Mouse (Mus musculus): Measurements from ENCODE around the gene Gprin1. TPM values are rescaled to one million over a fixed set of nuclear protein-coding genes. Genes with fewer than 3 reads are reported as not detected.
A peak's percentile ranks its signal among the peaks of the same experiment; 100 is the strongest.

Gprin1 gene
- polyA plus RNA-seq, 1 experiment, result 109 TPM

DNA sequence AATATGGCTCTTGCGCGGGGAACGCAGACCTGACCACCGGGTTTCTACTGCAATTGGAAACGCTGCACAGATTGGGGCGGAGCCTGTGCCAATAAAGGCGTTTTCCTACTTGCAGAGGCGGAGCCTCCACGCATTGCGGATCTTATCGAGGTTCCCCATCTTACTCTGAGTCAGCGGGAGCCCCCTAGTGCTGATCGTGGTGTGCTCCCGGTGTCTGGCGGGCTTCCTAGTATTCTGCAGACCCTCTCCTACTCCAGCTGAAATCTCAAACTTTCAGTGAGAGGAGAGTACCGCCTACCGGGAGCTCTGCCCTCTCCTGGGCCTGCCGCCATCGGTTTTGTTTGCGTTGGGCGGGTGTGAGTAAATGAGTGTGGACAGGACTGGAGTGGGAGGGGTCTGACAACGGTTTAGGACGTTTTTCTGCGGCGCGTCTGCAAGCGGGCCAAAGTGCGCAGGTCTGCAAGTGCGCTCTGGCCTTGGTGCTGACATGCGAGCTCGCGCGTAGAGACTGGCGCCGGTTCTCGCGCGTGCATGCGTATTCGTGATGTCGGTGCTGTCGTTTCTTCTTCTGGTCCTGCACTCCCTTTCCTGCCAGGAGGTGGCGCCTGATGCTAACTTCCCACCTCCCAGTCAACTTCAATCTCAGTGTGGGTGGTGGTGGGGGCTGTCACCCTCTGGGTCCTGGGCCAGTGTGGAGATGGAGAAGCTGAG is 8.5 kb upstream of the Gprin1 start:
- DNase-seq (ENCODE audit: low read depth), result peak; percentile 97
- TF ChIP-seq POLR2A (IDR thresholded peaks at IDR 0.05; ENCODE audit: borderline replicate concordance, extremely low read depth, insufficient read depth, insufficient read length, poor library complexity, severe bottlenecking), result peak; percentile 12; the same call in 1 of the 2 replicates
- peak; percentile 91 for TF ChIP-seq CTCF (IDR thresholded peaks at IDR 0.05; ENCODE audit: borderline replicate concordance, extremely low read depth, insufficient read depth, insufficient read length)

DNA sequence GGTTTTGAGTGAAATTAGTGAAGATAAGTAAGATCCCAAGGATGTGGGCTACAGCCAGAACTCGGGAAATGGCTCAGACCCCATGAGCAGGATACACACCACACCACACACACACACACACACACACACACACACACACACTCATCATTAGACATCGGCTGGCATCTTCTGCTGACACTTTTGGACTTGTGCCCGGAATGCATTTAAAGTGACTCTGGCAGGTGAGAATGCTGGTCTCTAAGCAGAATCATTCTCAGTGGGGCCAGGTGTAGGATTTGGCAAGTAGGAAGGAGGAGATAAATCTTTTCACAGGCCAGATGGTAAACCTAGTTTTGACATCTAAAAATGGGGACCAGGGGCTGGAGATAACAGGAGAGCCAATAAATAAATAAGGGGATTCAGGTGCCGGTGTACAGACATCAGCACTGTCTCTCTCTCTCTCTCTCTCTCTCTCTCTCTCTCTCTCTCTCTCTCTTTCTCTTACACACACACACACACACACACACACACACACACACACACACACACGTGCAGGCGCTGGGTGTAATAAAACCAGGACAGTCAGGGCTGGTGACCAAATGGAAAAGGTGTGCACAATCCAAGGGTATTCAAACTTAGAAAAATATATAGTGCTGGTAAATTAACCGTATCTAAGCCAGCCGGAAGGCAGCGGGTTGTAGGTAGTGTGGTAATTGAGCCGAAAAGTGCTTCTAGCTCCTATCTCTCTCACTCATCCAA is 7.6 kb upstream of the Gprin1 start:
- TF ChIP-seq POLR2A (IDR thresholded peaks at IDR 0.05; ENCODE audit: borderline replicate concordance, extremely low read depth, insufficient read depth, insufficient read length, poor library complexity, severe bottlenecking), result no peak
- TF ChIP-seq CTCF (IDR thresholded peaks at IDR 0.05; ENCODE audit: borderline replicate concordance, extremely low read depth, insufficient read depth, insufficient read length), result no peak
- DNase-seq (ENCODE audit: low read depth), result peak; percentile 88

DNA sequence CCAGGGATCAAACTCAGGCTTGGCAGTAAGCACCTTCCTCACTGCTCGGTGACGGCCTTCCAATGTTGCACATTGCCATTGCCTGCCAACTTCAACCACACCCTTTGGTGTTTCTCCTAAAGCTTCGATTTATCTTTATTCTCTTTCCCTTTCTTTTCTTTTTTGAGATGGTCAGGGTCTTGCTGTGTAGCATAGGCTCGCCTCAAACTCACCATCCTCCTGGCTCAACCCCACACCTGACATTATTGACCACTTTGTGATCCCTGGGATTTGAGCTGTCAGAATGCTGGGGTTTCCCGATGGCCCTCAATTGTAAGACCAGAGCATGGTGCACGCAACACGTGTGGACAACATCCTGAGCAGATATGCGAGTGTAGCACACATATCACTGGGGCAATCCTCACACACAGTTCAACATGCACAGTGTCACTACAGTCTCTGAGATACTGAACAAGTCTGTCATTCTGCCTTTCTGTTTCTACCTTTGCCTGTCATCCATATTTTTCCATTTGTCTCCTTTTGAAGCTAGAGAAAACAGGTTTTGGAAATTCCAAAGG is 6.6 kb upstream of the Gprin1 start:
- DNase-seq (ENCODE audit: low read depth), result no peak
- TF ChIP-seq CTCF (IDR thresholded peaks at IDR 0.05; ENCODE audit: borderline replicate concordance, extremely low read depth, insufficient read depth, insufficient read length) (no peak), POLR2A (IDR thresholded peaks at IDR 0.05; ENCODE audit: borderline replicate concordance, extremely low read depth, insufficient read depth, insufficient read length, poor library complexity, severe bottlenecking) (no peak)

DNA sequence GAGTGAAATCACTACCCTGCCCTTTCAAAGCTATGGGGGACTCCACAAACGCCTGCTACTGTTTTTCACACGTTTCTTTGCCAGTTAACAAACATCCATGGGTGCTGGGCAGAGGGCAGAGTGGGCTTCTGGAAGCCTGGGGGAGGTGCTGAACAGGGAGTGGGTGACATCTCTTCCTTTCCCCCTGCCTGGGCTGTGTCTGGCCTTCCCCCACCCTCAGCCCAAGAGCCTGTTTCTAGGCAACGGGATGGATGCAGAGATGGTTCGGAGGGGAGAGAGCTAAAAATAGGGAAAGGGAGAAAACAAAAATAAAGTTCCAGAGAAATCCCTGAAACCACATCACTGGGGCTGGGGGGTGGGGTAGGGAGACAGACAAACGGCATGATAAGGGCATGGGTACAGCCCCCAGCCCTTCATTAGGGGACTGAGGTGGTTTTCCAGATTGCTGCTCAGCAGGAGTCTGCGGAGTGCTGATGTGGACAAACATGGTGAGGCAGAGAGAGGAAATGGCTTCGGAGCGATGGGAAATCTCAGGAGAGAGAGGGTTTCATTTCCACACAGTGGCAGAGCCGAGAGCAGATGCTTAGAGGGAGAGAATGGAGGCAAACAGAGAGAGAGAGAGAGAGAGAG is 5.6 kb upstream of the Gprin1 start:
- peak; percentile 54 for DNase-seq (ENCODE audit: low read depth)
- TF ChIP-seq CTCF (IDR thresholded peaks at IDR 0.05; ENCODE audit: borderline replicate concordance, extremely low read depth, insufficient read depth, insufficient read length), result no peak
- no peak for TF ChIP-seq POLR2A (IDR thresholded peaks at IDR 0.05; ENCODE audit: borderline replicate concordance, extremely low read depth, insufficient read depth, insufficient read length, poor library complexity, severe bottlenecking)

DNA sequence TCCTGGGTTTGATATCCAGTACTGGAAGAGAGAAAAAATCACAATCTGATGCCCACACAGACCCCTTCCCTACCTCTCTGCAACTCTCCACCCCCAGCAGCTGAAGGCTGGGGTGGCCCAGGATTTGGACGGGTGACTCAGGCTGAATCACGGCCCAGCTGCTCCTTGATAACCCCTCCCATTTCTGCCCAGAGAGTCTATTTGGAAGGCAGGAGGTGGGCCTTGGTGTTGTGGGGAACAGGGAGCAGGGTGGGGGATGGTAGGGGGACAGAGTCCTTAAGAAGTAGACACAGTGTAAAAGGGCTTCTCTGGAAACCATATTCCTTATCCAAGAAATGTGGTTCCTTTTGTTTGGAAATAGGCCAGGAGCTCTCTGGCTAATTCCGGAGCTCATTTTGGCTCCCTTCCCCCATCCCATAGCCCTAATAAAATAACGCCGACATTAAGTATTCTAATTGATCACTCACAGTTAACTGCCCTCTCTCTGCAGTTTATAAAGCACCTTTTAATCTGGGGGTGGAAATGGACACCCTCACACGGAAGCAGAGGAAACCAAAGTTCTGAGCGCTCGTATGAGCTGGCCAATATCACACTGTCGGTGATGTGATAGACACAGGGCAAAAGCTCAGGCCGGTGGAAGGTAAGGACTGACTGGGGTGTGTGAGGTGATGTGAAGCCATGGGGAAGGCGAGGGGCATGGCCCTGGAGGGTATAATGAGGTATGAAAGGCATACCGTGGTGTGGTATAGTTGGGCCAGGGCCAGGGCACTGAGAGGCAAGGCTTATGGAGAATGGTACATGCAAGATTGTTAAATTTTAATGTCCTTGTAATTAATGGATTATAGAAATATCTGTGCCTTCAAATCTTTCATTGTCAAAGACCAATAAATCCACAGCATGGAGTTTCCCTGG is 4.8 kb upstream of the Gprin1 start:
- TF ChIP-seq POLR2A (IDR thresholded peaks at IDR 0.05; ENCODE audit: borderline replicate concordance, extremely low read depth, insufficient read depth, insufficient read length, poor library complexity, severe bottlenecking) (no peak), CTCF (IDR thresholded peaks at IDR 0.05; ENCODE audit: borderline replicate concordance, extremely low read depth, insufficient read depth, insufficient read length) (no peak)

DNA sequence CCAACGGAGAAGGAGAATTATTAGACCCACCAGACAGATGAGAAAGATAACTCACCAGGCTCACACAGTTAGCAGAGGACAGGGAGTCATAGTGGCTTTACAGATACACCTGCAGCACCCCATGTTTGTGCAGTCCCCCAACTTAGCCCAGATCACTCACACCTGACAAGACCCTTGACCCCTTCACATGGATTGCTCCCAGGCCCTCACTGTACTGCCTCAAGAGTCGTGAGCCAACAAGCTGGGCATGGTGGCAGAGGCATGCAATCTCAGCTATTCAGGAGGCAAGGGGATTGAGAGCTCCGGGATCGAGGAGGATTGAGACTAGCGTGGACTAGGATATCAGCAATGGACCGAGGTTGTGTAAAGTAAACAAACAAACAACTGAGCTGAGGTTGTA is 4.1 kb upstream of the Gprin1 start:
- DNase-seq (ENCODE audit: low read depth), result no peak
- TF ChIP-seq CTCF (IDR thresholded peaks at IDR 0.05; ENCODE audit: borderline replicate concordance, extremely low read depth, insufficient read depth, insufficient read length) (no peak), POLR2A (IDR thresholded peaks at IDR 0.05; ENCODE audit: borderline replicate concordance, extremely low read depth, insufficient read depth, insufficient read length, poor library complexity, severe bottlenecking) (no peak)

More for the DNA sequence above, 4.8 kb upstream of the Gprin1 start:
- DNase-seq (ENCODE audit: low read depth), result peak; percentile 45

DNA sequence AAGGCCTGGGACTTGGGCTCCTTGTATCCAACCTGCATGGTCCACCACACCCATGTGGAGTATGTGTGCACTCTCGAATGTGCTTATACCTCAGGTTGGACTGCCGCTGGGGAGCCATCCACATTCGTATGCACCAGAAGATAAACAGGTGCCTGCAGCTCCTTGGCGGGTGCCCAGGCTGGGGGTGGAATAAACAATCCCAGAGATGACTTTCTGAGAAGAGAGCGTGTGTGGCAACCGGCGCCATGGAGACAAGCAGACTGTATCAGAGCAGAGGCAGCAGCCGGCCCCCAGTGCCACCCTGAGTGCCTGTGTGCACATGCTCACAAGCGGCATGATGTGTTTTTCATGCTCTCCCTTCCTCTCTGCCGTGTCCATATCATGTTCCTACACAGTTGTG is 3.0 kb upstream of the Gprin1 start:
- peak; percentile 49 for DNase-seq (ENCODE audit: low read depth)
- TF ChIP-seq CTCF (IDR thresholded peaks at IDR 0.05; ENCODE audit: borderline replicate concordance, extremely low read depth, insufficient read depth, insufficient read length), result no peak
- no peak for TF ChIP-seq POLR2A (IDR thresholded peaks at IDR 0.05; ENCODE audit: borderline replicate concordance, extremely low read depth, insufficient read depth, insufficient read length, poor library complexity, severe bottlenecking)

DNA sequence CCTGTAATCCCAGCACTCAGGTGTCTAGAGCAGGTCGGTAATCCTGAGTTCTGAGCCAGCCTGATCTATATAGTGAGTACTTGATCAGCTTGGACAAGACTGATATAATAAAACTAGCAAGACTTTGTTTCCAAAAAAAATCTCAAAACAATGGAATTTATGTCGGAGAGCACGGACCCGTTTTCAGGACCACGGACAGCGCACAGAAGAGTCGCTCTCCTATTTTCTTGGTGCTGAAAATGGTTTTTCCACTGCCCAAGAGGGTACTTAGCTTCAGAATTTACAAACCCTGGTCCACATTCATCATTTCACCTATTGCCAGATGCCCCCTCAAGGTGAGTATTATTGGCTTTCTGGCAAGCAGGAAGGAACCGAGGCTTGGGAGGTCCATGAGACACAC is 1.0 kb upstream of the Gprin1 start:
- TF ChIP-seq POLR2A (IDR thresholded peaks at IDR 0.05; ENCODE audit: borderline replicate concordance, extremely low read depth, insufficient read depth, insufficient read length, poor library complexity, severe bottlenecking) (no peak), CTCF (IDR thresholded peaks at IDR 0.05; ENCODE audit: borderline replicate concordance, extremely low read depth, insufficient read depth, insufficient read length) (no peak)
- DNase-seq (ENCODE audit: low read depth), result no peak

DNA sequence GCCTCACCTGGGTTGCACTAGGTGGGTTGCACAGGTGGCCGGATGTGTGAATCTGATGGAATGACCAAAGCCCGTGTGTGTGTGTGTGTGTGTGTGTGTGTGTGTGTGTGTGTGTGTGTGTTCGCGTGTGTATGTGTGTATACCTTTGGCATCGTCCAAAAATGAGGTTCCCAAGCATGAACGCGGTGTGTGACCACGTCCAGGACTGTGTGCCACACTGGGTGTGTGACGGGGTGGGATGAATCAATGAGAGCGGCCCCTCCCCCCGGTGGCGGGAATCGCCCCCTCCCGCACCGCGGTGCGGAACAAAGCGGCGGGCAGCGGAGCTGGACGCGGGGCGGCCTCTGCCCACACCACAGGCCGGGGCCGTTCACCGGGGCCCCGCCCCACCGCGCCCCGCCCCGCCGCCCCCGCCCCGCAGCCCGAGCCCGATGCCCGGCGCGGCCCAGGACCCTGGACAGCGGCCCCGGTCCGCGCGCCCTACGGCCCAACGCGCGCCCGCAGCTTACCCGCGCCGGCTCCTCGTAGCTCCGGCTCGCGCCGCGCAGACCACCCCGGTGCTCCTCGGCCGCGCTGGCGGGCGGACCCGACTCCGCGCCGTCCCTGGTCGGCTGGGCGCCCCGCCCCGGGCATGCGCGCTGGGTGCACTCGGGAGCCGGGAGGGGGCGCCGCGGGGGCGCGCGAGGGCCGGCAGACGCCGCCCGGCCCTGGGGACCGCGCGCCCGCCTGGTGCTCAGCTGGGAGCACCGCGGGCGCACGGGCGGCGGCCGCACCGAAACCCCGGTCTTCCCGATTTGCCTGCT is 412 bp downstream of the Gprin1 start:
- TF ChIP-seq CTCF (IDR thresholded peaks at IDR 0.05; ENCODE audit: borderline replicate concordance, extremely low read depth, insufficient read depth, insufficient read length) (no peak), POLR2A (IDR thresholded peaks at IDR 0.05; ENCODE audit: borderline replicate concordance, extremely low read depth, insufficient read depth, insufficient read length, poor library complexity, severe bottlenecking) (peak; percentile 86; the same call in 1 of the 2 replicates)

DNA sequence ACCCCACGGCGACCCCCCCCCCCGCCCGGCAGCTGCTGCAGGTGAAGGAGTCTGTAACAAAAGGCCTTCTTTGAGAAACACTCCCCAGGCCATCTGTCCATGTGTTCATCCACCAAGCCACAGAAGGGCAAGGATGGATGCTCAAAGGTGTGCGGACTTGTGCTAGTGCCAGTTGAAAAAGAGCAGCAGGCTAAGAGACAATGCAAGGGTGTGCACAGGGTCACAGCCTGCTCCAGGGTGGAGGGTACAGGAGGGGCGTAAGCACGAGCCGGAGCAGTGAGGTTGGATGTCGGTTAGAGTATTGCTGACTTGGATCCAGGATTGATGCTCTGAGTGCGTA is 983 bp downstream of the Gprin1 start:
- TF ChIP-seq POLR2A (IDR thresholded peaks at IDR 0.05; ENCODE audit: borderline replicate concordance, extremely low read depth, insufficient read depth, insufficient read length, poor library complexity, severe bottlenecking) (no peak), CTCF (IDR thresholded peaks at IDR 0.05; ENCODE audit: borderline replicate concordance, extremely low read depth, insufficient read depth, insufficient read length) (no peak)
- DNase-seq (ENCODE audit: low read depth), result peak; percentile 42

More for the DNA sequence above, 412 bp downstream of the Gprin1 start:
- peak; percentile 90 for DNase-seq (ENCODE audit: low read depth)

All from brain, embryonic 14.5 days (tissue).